Mouse (Mus musculus) layer of hippocampus, adult 9-11 months (tissue): ENCODE measurements around the gene 5031439G07Rik.
"Not testable (repeated sequence)": the region's sequence is repeated elsewhere in the genome, so short reads cannot be mapped to it uniquely, and the experiment has no call there.

Experiments used
- DNase-seq: peaks from one replicate; pipeline ENCODE4 v3.0.0; 2022

5031439G07Rik gene

GRCm38 (mm10) chr15:84950053-84950452 is 38.3 kb downstream of the 5031439G07Rik start:
- DNase-seq = peak; percentile 76

DNA sequence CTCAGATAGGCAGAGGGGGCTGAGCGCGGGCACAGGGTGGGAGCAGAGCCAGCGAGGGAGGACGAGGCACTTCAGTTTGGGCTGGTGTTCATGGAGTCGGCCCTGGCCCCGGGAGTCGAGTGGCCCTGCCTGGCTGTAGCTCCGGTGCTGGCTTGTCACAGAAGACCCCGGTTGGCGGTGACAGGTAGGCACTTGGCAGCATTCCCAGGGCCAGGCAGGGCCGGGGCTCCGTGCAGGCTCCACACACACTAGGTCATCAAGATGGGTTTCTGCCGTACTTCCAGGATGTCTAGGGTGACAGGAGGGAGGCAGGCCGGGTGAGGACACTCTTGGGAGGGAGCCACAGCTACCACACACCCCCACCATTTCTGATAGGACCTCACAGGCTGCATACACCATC is 39.4 kb downstream of the 5031439G07Rik start:
- no peak for DNase-seq

GRCm38 (mm10) chr15:84944319-84944718 is 44.0 kb downstream of the 5031439G07Rik start:
- no peak for DNase-seq

DNA sequence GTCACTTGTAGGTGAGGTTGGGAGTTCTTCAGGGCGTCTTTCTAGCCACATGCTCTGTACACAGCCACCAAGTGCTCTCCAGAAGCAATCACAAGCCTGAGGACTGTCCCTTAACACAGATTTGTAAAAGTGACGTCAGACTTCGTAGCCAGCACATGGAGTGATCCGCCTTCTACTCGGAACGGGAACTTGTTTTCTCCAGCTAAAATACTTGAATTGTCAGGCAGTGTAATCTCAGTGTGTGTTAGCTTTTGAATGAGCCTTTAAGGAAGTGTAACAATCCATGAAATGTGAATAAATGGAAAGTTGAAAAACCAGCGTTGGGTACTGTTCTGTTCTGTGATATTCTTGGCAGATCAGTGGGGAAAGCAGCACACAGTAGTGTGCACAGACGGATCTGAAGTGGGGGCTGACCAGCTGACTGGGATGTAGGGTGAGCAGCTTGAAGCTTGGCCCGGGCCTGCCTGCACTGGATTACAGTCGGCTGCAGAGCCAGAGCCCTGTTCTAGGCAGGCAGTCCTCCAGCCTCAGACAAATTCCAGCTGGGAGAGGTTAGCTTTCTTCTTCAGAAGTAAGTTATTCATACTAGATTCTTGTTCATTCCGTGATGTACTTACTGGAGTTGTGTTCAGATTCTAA is 45.6 kb downstream of the 5031439G07Rik start:
- DNase-seq = peak; percentile 83

GRCm38 (mm10) chr15:84940102-84940501 is 48.2 kb downstream of the 5031439G07Rik start:
- DNase-seq = no peak

- DNase-seq = peak; percentile 59
Observed at GRCm38 (mm10) chr15:84934901-84935300, 53.5 kb downstream of the 5031439G07Rik start.

DNA sequence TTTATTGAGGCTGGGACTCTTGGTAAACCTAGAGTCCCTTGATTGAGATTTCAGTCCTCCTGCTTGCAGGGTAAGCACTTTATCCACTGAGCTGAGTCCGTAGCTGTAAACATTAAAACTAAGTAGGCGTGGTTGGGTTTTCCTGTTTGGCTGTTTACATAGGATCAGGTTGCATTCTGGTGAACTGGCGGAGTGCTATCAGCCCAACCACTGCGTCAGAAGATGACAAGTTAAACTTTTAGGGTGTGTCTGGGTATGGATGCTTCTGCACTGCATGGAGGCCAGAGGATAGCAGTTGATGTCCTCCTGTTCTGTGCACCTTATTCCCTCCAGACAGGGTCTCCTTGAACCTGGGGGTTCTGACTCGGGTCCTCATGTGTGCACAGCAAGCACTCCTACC is 56.0 kb downstream of the 5031439G07Rik start:
- DNase-seq = no peak

DNA sequence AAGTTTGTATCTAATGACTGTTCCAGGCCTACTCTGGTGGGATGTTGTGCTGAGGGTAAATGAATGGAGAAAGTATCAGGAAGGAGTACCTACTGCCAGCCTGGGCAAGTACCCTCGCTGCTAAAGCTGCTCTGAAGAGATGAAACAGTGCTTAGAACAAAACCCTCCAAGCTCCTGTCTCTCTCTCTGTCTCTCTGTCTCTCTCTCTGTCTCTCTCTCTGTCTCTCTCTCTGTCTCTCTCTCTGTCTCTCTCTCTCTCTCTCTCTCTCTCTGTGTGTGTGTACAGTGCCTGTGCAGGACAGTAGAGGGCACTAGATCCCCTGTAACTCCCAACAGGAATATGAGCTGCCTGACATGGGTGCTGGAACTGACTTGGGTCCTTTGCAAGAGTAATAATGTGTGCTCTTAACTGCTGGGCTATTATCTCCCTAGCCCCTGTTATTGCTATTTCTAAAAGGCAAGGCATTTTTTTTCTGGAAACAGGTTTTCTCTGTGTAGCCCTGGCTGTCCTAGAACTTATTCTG is 62.8 kb downstream of the 5031439G07Rik start:
- DNase-seq = no peak

DNA sequence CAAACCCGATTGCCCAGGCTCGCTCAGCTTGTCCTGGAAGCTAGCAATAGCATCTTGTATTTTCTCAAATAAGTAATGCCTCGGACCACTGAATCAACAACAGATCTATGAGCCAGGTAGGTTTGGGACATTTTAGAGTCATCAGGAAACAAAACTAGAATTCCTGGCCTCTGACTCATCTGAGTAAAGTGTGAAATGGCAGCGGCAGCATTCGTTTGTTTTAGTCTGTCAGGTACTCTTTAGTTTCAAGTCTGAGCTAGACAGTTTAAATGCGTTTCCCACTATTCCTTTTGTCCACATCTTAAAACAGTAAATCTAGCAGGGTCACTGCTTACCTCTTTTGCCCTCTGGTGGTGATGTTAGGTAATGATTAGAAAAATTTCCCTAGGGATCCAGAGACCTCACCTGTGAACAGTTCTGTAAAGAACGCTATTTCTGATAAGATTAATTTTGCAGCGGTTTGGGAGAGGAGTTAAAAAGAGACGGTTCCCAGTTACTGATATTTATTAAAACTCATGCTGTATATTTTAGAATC is 63.5 kb downstream of the 5031439G07Rik start:
- no peak for DNase-seq

DNA sequence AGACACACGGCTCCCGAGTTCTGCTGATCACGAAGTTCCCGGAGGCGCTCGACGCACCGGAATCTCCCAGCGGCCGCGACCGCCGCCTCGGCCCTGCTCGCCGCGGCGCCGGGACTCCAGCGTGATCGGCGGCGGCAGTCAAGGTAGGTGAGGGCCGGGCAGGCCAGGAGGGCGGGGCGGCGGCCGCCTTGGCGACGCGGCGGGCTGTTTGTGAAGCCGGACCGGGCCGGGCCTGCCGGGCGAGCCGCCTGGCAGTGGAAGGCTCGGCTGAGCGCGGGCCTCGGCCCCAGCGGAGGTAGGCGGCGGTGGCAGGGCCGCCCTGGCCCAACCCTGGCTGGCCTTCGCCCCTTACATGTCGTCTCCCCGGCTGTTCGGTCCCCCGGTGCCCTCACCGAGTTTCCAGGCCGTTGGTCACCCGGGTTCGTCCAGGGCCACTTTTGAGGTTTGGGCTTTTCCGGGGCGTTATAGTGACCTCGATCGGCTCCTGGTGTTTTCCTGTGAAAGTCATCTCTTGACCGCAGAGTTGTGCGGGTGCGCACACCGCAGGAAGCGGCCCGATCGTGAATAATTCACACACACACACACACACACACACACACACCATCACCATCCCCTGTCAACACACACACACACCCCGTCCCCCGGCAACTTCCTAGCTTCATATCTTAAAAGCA is 64.7 kb downstream of the 5031439G07Rik start:
- DNase-seq = no peak

DNA sequence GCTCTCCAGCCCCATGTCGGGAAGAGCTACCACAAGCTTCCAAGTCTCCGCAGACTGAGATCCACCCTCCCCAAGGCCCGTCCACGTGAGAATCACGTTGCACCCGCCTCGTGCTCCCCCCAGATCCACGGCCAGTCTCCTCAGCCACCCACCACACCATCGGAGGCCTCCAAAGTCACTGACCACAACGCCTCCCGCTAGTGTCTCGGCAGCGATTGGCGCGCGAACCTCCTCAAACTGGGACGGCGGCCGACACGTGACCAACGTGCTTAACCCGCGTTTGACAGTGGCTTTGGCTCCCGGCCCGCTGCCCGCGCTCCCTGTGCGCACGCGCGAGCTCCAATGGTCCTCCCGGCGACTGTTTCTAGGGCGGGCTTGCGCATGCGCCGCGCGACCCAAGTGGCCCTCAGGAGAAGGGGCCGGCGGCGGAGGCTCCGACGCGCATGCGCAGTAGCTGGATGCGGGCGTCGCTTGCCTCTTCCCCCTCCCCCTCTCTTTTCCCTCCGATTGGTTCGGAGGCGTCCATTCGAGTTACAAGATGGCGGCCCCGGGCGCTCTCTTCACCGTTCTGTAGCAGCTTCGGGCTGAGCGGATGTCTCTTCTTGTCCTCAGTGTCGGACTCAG is 65.4 kb downstream of the 5031439G07Rik start, which contains the start of gene Nup50:
Nup50 (plus strand) TSS at position 528 of the 624 bp plus-strand sequence.
- DNase-seq = peak; percentile 99

GRCm38 (mm10) chr15:84919938-84920337 is 68.4 kb downstream of the 5031439G07Rik start, which contains the start of gene Gm29666:
Gene Gm29666, minus strand, starts transcription at chr15:84920038.
- no peak for DNase-seq

DNA sequence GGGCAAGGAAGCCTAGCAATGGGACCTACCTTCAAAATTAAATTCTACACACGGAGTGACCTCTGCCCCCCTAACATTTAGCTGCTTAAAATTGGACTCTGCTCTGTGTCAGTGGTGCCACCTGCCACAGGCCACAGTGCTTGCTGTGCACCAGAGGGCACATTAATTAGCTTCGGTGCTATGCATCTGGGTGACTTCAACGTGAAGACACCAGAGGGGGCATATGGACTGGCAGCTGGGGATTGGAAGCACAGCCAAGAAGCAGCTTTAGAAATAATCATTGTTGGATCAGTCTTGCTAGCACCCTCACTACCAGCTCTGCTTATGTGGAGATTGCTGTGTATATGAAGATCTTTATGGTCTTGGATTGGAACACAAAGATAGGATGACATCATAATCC is 75.2 kb downstream of the 5031439G07Rik start:
- no peak for DNase-seq

DNA sequence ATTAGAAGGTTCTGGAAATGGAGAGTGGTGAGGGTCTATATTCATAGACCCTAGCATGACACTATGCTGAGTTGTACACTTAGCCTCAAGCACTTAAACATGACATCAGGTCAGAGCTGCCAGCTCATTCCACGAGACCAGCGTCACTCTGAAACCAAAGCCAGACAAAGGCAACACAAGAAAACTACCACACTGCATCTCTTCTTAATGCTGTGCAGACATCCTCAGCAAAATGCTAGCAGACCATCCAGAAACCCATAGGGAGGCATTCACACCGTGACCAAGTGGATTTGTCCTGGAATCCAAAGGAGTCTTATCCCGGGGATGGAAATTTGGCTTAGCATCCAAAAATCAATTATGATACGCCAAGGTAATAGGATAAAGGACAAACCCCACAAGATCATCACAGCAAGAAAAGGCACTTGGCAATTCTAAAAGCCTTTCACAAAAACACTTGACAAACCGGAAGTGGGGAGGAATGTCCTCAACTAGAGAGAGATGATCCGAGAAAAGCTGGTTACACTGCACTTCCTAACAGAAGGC is 84.4 kb downstream of the 5031439G07Rik start:
- no peak for DNase-seq

DNA sequence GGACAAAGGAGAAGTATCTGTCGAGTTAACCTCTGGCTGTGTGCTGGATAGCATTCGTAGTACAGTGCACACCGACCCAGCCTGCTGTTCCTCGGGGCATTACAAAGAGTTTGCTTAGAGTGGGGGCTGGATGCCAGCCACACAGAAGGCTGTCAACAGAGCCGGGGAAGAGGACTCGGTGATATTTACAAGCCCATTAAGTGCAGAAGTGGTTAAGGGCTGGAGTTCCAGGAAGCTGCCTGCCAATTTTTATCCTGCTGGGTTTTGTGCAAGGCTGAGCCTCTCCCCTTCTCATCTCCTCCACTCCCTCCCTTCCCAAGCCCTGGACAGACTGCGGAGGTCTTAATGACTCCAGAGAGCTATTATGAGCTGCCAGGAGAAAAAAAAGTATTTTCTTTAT is 90.3 kb downstream of the 5031439G07Rik start:
- no peak for DNase-seq

GRCm38 (mm10) chr15:84896664-84897063 is 91.7 kb downstream of the 5031439G07Rik start:
- DNase-seq = no peak

- not testable (repeated sequence) for DNase-seq
Observed at GRCm38 (mm10) chr15:84896216-84896615, 92.1 kb downstream of the 5031439G07Rik start.
